In genomic region chr8:122304058-122304457, GRCm38 (mm10) we compare ENCODE assay signal across 15 mouse cellular contexts. TPM values are rescaled to one million over a fixed set of nuclear protein-coding genes. Genes with fewer than 3 reads are reported as not detected.
DNase-seq lines count a peak whose midpoint lies in the region; ATAC-seq and TF ChIP-seq lines count a peak whose summit lies in the region.
"Had no signal": no experiment of that assay in that cellular context is flagged by ENCODE, and none has a peak within 500 bp of the region (broad histone marks: within the 10 kb centered on the region; RNA-seq: fewer than 3 reads in every experiment).

No protein-coding gene starts in this region.

- H3K4me2 ChIP-seq in lung, embryonic 14.5 days = no peak overlapping the region
- H3K4me2 ChIP-seq: embryonic facial prominence, embryonic 12.5 days; hindbrain, embryonic 14.5 days had no signal

- TF ChIP-seq RAD21 in MEL (IDR thresholded peaks at IDR 0.05; ENCODE audit: low read depth, low read length) = no peak

- no peak for ATAC-seq in lung, embryonic 14.5 days (ENCODE audit: insufficient read depth)
- peak; percentile 46 for ATAC-seq in inflammation-experienced regulatory T-cells, adult 6 months
- ATAC-seq: forebrain, embryonic 16.5 days had no signal

- H3K9me3 ChIP-seq in lung, embryonic 14.5 days (ENCODE audit: low read depth, low read length) = no peaks in the 10 kb centered on the region
- no peaks in the 10 kb centered on the region for H3K9me3 ChIP-seq in MEL (replicated peaks; ENCODE audit: insufficient read depth, low read length)
- H3K9me3 ChIP-seq: embryonic facial prominence, embryonic 12.5 days had no signal

- TF ChIP-seq POLR2A in MEL (IDR thresholded peaks at IDR 0.05; ENCODE audit: control insufficient read depth in 1 of 2, insufficient read depth in 1 of 2, low read depth in 1 of 2, low read length in 2 of 2, poor library complexity in 1 of 2) = no peak

- no peak overlapping the region for H3K27ac ChIP-seq in lung, embryonic 14.5 days (ENCODE audit: low read depth)
- H3K27ac ChIP-seq in MEL (ENCODE audit: control insufficient read depth, low read depth, low read length) = peak overlapping the region; percentile 1; the same call in 1 of the 2 replicates
- H3K27ac ChIP-seq: embryonic facial prominence, embryonic 12.5 days; hindbrain, embryonic 14.5 days had no signal

- no peak overlapping the region for H3K4me3 ChIP-seq in lung, embryonic 14.5 days (ENCODE audit: low read depth, low read length)
- no peak overlapping the region for H3K4me3 ChIP-seq in MEL (ENCODE audit: control insufficient read depth in 1 of 2, insufficient read depth in 1 of 2, low read depth in 2 of 2, low read length in 2 of 2)
- H3K4me3 ChIP-seq: embryonic facial prominence, embryonic 12.5 days had no signal

- 0 out of 2 replicates have a peak, but pooled peaks cover 3% of the 10 kb centered on the region for H3K36me3 ChIP-seq in lung, embryonic 14.5 days (ENCODE audit: insufficient read depth)
- peaks cover 24 to 35% of the 10 kb centered on the region in 2 experiments for H3K36me3 ChIP-seq in MEL (ENCODE audit: control insufficient read depth in 1 of 2, insufficient read depth in 2 of 2, low read length in 2 of 2)
- H3K36me3 ChIP-seq in splenic B cell, adult 2 months (ENCODE audit: control insufficient read depth, insufficient read depth, low read length, poor library complexity, severe bottlenecking) = no peaks in the 10 kb centered on the region
- H3K36me3 ChIP-seq: embryonic facial prominence, embryonic 12.5 days had no signal

- no peaks in the 10 kb centered on the region for H3K4me1 ChIP-seq in lung, embryonic 14.5 days (ENCODE audit: insufficient read depth)
- H3K4me1 ChIP-seq in MEL (ENCODE audit: control insufficient read depth in 1 of 2, insufficient read depth in 2 of 2, low read length in 2 of 2) = peaks cover 14 to 42% of the 10 kb centered on the region in 2 experiments

- TF ChIP-seq CTCF in lung, embryonic 14.5 days (IDR thresholded peaks at IDR 0.05; ENCODE audit: low read depth) = no peak
- TF ChIP-seq CTCF in MEL (IDR thresholded peaks at IDR 0.05 in 2 of 3, conservative IDR thresholded peaks at IDR 0.05 in 1 of 3; ENCODE audit: control insufficient read depth in 1 of 3, insufficient read depth in 1 of 3, low read depth in 2 of 3, low read length in 3 of 3, poor library complexity in 1 of 3, severe bottlenecking in 1 of 3) = no peak

- TF ChIP-seq EP300 in MEL (IDR thresholded peaks at IDR 0.05; ENCODE audit: low read depth in 1 of 2, low read length in 2 of 2) = no peak

- H3K27me3 ChIP-seq in lung, embryonic 14.5 days (ENCODE audit: insufficient read depth, low read length) = no peaks in the 10 kb centered on the region
- no peaks in the 10 kb centered on the region for H3K27me3 ChIP-seq in MEL (ENCODE audit: control insufficient read depth in 1 of 2, insufficient read depth in 2 of 2, low read length in 2 of 2)
- no peaks in the 10 kb centered on the region for H3K27me3 ChIP-seq in splenic B cell, adult 2 months (ENCODE audit: control insufficient read depth, insufficient read depth, low read length, poor library complexity, severe bottlenecking)
- H3K27me3 ChIP-seq: embryonic facial prominence, embryonic 12.5 days had no signal

- peaks cover 53% of the 10 kb centered on the region for H3K79me2 ChIP-seq in MEL (ENCODE audit: control insufficient read depth, insufficient read depth, low read length, poor library complexity)

- H3K9ac ChIP-seq in lung, embryonic 14.5 days = no peak overlapping the region
- no peak overlapping the region for H3K9ac ChIP-seq in MEL (ENCODE audit: control insufficient read depth, low read depth, low read length, poor library complexity, severe bottlenecking)
- H3K9ac ChIP-seq: embryonic facial prominence, embryonic 12.5 days; hindbrain, embryonic 14.5 days had no signal

- peak; percentile 46 for DNase-seq in lung, embryonic 14.5 days
- DNase-seq in lung, postnatal 14 days = no peak
- peak; percentile 64 for DNase-seq in MEL (ENCODE audit: low read depth, low spot score)
- DNase-seq in splenic B cell, adult 2 months (ENCODE audit: low read depth, low spot score) = peak; percentile 42
- DNase-seq in gastrocnemius, postnatal 4 days (ENCODE audit: low spot score in 2 of 2) = no peak
- no peak for DNase-seq in cerebellum, adult 9-10 months
- DNase-seq: adrenal gland, postnatal 25 days; cerebellum, adult 18-20 months; heart, adult 11 months; kidney, postnatal 14 days; thymus, adult 2 months had no signal

- 23% methylated on average over 3 of the region's 3 CpGs for WGBS in lung, embryonic 14.5 days

TF ChIP-seq in MEL, 35 proteins besides CTCF, POLR2A, EP300 and RAD21:
- no peak for TF ChIP-seq KAT2A (conservative IDR thresholded peaks at IDR 0.05; ENCODE audit: low read depth, low read length)
- TF ChIP-seq TAL1 (IDR thresholded peaks at IDR 0.05; ENCODE audit: low read length) = no peak
- TF ChIP-seq UBTF (IDR thresholded peaks at IDR 0.05; ENCODE audit: borderline replicate concordance, insufficient read depth, low read depth, low read length) = no peak
- no peak for TF ChIP-seq JUND (IDR thresholded peaks at IDR 0.05; ENCODE audit: low read depth, low read length)
- no peak for TF ChIP-seq TCF12 (IDR thresholded peaks at IDR 0.05; ENCODE audit: low read depth, low read length)
- TF ChIP-seq SIN3A (IDR thresholded peaks at IDR 0.05; ENCODE audit: low read length) = no peak
- no peak for TF ChIP-seq POLR2AphosphoS5 (IDR thresholded peaks at IDR 0.05; ENCODE audit: borderline replicate concordance, low read depth, low read length)
- no peak for TF ChIP-seq RCOR1 (IDR thresholded peaks at IDR 0.05; ENCODE audit: low read depth, low read length)
- TF ChIP-seq USF2 (IDR thresholded peaks at IDR 0.05; ENCODE audit: borderline replicate concordance in 1 of 2, insufficient read depth in 1 of 2, low read depth in 1 of 2, low read length in 2 of 2) = no peak
- TF ChIP-seq ZC3H11A (IDR thresholded peaks at IDR 0.05; ENCODE audit: low read depth, low read length) = no peak
- no peak for TF ChIP-seq MAX (IDR thresholded peaks at IDR 0.05; ENCODE audit: low read length)
- no peak for TF ChIP-seq CHD1 (IDR thresholded peaks at IDR 0.05; ENCODE audit: low read depth, low read length)
- no peak for TF ChIP-seq MYB (IDR thresholded peaks at IDR 0.05; ENCODE audit: low read depth, low read length)
- no peak for TF ChIP-seq ETS1 (IDR thresholded peaks at IDR 0.05; ENCODE audit: low read depth, low read length)
- no peak for TF ChIP-seq NRF1 (IDR thresholded peaks at IDR 0.05; ENCODE audit: insufficient read depth, low read depth, low read length, poor library complexity, severe bottlenecking)
- TF ChIP-seq POLR2AphosphoS2 (IDR thresholded peaks at IDR 0.05; ENCODE audit: low read length) = no peak

RNA-seq across cellular contexts. Expression of gene Zfpm1, which starts 22.1 kb away (rescaled TPM):
- 2.7 and 2.9 TPM in 2 replicates for polyA plus RNA-seq in lung, embryonic 14.5 days (2014; fragmentation: Nextera tagmentation; extraction: Ambion mirVana)
- total RNA-seq in MEL (2012; rRNA removed) = 104 and 133 TPM in 2 replicates
- 100 to 1,000 TPM; 260 to 343 TPM for polyA plus RNA-seq in MEL (2012; ENCODE audit: insufficient read depth in 1 of 2, insufficient read length in 2 of 2, low read depth in 1 of 2, low replicate concordance in 2 of 2, missing spikeins in 1 of 2)
- 1 to 10 TPM in 2 of 3 experiments, under 1 TPM in 1; 0.65 to 2.6 (median 1.3) TPM for polyA plus RNA-seq in inflammation-experienced regulatory T-cells, adult 6 months (2017; shearing (Covaris generic))
- 10 to 100 TPM; 10.6 to 13.6 TPM for total RNA-seq in gastrocnemius, postnatal 4 days (2021)

RNA-seq across cellular contexts. Expression of gene Trhr2, which starts 56.5 kb away (rescaled TPM):
- not detected in 2 replicates for polyA plus RNA-seq in lung, embryonic 14.5 days (2014; fragmentation: Nextera tagmentation; extraction: Ambion mirVana)
- total RNA-seq in MEL (2012; rRNA removed) = 0.12 TPM in 1 of 2 replicates, not detected in the other
- polyA plus RNA-seq in MEL (2012; ENCODE audit: insufficient read depth in 1 of 2, insufficient read length in 2 of 2, low read depth in 1 of 2, low replicate concordance in 2 of 2, missing spikeins in 1 of 2) = under 1 TPM in 1 of 2 experiments, not detected in 1; 0.07 TPM
- not detected for polyA plus RNA-seq in inflammation-experienced regulatory T-cells, adult 6 months (2017; shearing (Covaris generic))
- not detected for total RNA-seq in gastrocnemius, postnatal 4 days (2021)
- total RNA-seq: adrenal gland, postnatal 25 days had no signal
- polyA plus RNA-seq: forebrain, embryonic 16.5 days; hindbrain, embryonic 14.5 days had no signal

Comparison
In these comparisons a context has a peak if more than half of its experiments do, and no peak if none do; other contexts are left out.
1. DNase-seq: peak in lung, embryonic 14.5 days (single experiment), MEL (single experiment) and splenic B cell, adult 2 months (single experiment); none in lung, postnatal 14 days (single experiment), gastrocnemius, postnatal 4 days (0 of 2) and cerebellum, adult 9-10 months (single experiment).
2. RNA of gene Zfpm1, which starts 22.1 kb away (polyA plus RNA-seq): 260 to 343 TPM in MEL; 2.7 to 2.9 TPM in lung, embryonic 14.5 days and 0.65 to 2.6 TPM in inflammation-experienced regulatory T-cells, adult 6 months; every median in the first group is over 10 times any median in the second.